Mouse (Mus musculus) thymus, adult 2 months (tissue): ENCODE results near the gene Chm.

Experiments used
- CTCF ChIP-seq: fragments of 200-500 bp; IDR thresholded peaks from 2 replicates; pipeline ENCODE4 v1.5.1; 2012; ENCODE audit warnings: mild to moderate bottlenecking, control low read depth, low read length, moderate library complexity, borderline replicate concordance; ENCODE audit not compliant: control insufficient read depth, poor library complexity, insufficient read depth; ENCODE audit errors: extremely low read depth
- POLR2A ChIP-seq: fragments of 200-500 bp; IDR thresholded peaks from 2 replicates; pipeline ENCODE4 v1.6.1; 2012; ENCODE audit warnings: mild to moderate bottlenecking, low read length, control low read depth, moderate library complexity; ENCODE audit not compliant: control insufficient read depth, poor library complexity, insufficient read depth; ENCODE audit errors: extremely low read depth

DNA sequence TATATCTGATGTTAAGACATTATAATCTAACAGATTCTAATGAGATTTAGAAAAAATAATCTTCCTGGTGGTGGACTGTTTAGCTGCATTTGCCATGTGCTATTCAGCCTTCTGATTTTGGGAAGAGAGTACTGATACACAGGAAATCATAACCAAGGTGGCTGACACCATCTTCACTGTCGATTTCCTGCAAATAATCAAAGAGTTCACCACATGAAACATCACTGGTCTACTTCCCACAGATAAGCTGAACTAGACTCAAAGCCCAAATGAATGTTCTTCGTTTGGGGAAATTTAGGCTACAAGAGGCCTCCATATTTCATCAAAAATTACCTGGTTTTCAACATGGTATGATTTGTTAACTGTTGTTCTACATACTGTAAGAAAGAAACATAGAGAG lies 101.1 kb downstream of the Chm start:
- TF ChIP-seq CTCF (no peak), POLR2A (no peak)
